Mouse (Mus musculus) G1E-ER4 (cell line): ENCODE measurements around the gene Mfsd2a. TPM values are rescaled to one million over a fixed set of nuclear protein-coding genes. Genes with fewer than 3 reads are reported as not detected.

Experiments used
- GATA1 ChIP-seq: IDR thresholded peaks from one replicate; pipeline ENCODE4 v1.8.0; 2012; ENCODE audit warnings: low read length, inconsistent platforms
- polyA plus RNA-seq: library from polyadenylated mRNA; stranded (reverse); fragments of >175 nt; gene quantifications from 2 replicates; pipeline ENCODE4 v1.2.3, GENCODE M21; 2012

The Mfsd2a gene
- polyA plus RNA-seq, 1 experiment: not detected

DNA sequence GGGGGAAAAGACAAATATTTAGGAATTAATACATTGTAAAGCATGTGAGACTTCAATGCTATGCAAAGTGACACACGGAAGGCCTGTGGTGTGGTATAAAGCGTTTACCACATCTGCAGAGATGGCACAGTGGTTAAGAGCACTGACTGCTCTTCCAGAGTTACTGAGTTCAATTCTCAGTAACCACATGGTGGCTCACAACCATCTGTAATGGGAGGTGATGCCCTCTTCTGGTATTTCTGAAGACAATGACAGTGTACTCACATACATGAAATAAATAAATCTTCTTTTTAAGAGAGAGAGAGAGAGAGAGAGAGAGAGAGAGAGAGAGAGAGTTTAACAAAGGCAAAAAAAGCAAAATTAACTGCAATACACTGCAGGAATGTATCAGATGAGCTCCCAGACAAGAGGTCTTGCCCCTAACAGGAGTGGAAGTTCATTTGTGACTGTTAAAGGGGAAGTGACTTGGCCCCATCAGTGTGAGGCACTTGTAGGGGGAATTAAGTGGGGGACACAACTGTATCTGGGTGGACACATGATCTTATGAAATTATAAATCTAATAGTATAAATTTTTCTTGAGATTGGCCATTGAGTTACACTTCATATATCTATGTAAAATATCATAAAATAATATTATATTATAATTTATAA lies 29.9 kb downstream of the Mfsd2a start:
- no peak for TF ChIP-seq GATA1

GRCm38 (mm10) chr4:122923392-122924344 lies 37.3 kb downstream of the Mfsd2a start:
- TF ChIP-seq GATA1: no peak

DNA sequence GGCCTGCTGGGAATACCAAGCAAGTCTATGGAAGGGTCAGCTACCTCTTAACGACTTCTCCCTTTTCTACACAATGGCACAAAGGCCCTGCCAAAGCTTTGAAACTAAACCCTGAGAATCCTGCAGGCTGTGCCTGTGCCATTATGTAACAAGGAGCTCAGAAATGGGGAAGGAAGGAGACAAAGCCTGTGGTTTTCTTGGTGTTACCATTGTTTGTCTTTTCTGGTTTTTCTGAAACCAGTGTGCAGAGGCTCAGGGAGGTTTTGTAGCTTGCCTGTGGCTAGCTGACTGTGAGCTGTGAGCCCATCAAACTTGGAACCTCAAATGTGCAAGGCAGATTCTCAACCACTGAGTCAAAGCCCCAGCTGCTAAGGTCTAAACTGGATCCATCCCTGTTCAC lies 38.1 kb downstream of the Mfsd2a start:
- no peak for TF ChIP-seq GATA1

DNA sequence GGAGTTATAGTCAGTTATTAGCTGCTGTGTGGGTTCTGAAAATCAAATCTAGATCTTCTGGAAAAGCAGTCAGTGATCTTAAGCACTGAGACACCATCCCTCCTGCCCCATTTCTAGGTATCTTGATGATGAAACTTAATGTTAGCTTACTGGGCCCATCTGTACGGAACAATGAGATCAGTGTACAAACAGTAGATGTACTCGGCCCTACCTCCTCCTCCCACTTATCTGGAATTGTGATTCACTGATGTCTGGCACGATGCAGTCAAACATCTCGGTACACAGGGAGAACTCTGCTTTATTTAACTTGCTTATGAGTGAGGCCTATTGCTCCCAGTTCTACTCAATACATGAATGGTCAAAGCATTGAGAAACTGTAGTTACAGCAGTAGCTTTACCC lies 45.0 kb downstream of the Mfsd2a start:
- no peak for TF ChIP-seq GATA1

GRCm38 (mm10) chr4:122914186-122914585 lies 46.8 kb downstream of the Mfsd2a start:
- no peak for TF ChIP-seq GATA1

- no peak for TF ChIP-seq GATA1
These were observed 48.4 kb downstream of the Mfsd2a start for GRCm38 (mm10) chr4:122912613-122913012.

GRCm38 (mm10) chr4:122910577-122910976 lies 50.4 kb downstream of the Mfsd2a start:
- no peak for TF ChIP-seq GATA1

DNA sequence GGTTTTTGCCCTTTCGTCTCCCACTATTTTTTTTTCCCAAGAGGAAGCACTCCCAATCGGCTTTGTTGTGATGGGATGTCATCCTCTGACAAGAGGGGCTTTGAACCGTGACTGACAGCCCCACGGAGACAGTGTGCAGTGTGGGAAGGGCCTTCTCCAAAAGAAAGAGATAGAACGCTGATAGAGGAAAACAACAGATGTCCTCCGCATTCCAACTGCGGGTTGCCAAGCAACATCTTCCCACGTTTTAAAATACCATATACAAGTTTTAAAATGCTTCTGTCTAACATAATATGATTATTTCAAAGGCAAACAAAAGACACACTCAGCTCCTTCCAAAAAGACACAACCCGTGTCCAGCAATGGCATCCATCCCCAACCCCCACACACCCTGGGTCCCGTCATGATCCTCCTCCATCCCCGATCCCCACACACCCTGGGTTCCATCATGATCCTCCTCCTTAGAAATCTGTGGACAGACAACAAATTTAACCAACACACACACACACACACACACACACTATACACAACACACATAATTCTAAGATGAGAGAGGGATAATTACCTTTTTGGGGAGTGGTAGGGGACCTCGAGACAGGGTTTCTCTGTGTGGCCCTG lies 51.3 kb downstream of the Mfsd2a start:
- TF ChIP-seq GATA1: no peak

DNA sequence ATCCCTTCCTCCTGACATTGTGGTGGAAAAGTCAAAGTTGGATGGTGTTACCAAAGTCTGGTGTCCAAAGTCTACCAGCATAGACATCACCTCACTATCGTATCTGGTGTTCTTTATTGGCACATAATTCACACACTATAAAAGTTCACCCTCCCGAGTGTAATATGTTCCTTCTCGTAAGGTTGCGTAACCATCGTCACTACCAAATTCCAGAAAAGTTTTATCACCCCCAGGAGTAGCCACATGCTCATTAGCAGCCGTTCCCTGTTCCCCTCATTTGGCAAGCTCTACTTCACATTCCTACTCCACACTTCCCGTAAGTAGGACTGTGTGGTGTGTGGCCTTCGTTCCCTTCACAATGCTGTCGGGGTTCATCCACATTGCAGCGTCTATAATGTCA lies 55.6 kb downstream of the Mfsd2a start:
- TF ChIP-seq GATA1: no peak

- TF ChIP-seq GATA1: no peak
These were observed 57.3 kb downstream of the Mfsd2a start for GRCm38 (mm10) chr4:122903709-122904108.

DNA sequence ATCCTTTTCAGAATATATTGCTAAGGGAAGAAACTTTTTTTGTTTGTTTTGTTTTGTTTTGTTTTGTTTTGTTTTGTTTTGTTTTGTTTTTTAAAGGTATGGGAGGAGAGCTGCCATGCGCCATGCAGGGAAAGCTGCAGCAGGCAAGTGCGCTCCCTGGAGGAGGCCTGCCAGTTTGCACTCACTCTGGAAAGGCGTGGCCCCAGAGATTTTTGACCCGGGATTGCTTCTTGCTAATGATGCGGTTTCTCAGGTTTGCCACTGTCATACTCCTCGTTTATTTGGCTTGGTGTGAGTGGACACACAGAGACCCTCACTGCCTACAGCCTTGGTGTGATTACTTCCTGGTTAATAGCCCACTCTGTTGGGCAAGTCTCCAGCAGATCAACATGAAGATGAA lies 58.8 kb downstream of the Mfsd2a start:
- no peak for TF ChIP-seq GATA1

DNA sequence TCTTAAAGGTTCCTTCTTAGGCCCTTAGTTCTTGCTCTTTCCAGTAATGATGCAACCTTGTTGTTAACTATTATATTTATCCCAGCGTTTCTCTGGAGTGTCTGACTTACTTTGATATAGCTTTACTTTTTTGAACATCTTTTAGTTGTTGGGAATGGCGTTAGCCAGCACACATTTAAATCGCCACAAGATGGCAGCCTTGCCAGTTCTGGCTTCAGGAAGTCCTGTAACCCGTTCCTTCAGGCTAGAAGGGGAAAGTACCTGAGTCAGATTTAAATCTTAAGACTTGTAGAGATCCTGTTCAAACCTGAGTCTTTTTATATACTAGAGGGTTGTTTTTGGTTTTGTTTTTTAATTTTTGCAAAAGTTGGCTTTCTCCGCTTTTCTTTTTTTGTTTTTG lies 62.7 kb downstream of the Mfsd2a start:
- no peak for TF ChIP-seq GATA1

- TF ChIP-seq GATA1: no peak
These were observed 63.2 kb downstream of the Mfsd2a start for GRCm38 (mm10) chr4:122897750-122898149.

Other genes starting within 250 kb of the Mfsd2a start
- gene Ppt1, start 124.9 kb downstream of the Mfsd2a start, polyA plus RNA-seq: 5.5 and 12.4 TPM in 2 replicates
- gene Cap1, start 75.1 kb downstream of the Mfsd2a start, polyA plus RNA-seq: 17.3 and 20.0 TPM in 2 replicates
- 0.02 TPM in 1 of 2 replicates, not detected in the other for gene Mycl, start 34.5 kb upstream of the Mfsd2a start, polyA plus RNA-seq
- 2.1 and 2.8 TPM in 2 replicates for gene Trit1, start 55.4 kb upstream of the Mfsd2a start, polyA plus RNA-seq
- not detected in 2 replicates for gene Bmp8b, start 144.0 kb upstream of the Mfsd2a start, polyA plus RNA-seq
- not detected in 2 replicates for gene Oxct2b, start 155.1 kb upstream of the Mfsd2a start, polyA plus RNA-seq
- 7.6 and 20.5 TPM in 2 replicates for gene Ppie, start 178.8 kb upstream of the Mfsd2a start, polyA plus RNA-seq
- not detected in 2 replicates for gene Hpcal4, start 222.0 kb upstream of the Mfsd2a start, polyA plus RNA-seq
- not detected in 2 replicates for gene Nt5c1a, start 240.3 kb upstream of the Mfsd2a start, polyA plus RNA-seq